Mouse (Mus musculus) layer of hippocampus, postnatal 25 days (tissue): ENCODE data around the gene Zfp36. TPM values are rescaled to one million over a fixed set of nuclear protein-coding genes. Genes with fewer than 3 reads are reported as not detected.

Experiments used
- DNase-seq, 2 experiments: peaks; one replicate each; pipeline ENCODE4 v3.0.0; 2022; ENCODE audit warnings: mixed read lengths in 2 of 2, low spot score in 1 of 2; ENCODE audit errors: extremely low spot score in 1 of 2
- total RNA-seq, 2 experiments: library from RNA; stranded (reverse); gene quantifications; 2 replicates each; pipeline ENCODE4 v1.2.3; 2021

Zfp36 gene
- total RNA-seq, 2 experiments from 2014 or later, result 2.7 to 2.8 TPM

DNA sequence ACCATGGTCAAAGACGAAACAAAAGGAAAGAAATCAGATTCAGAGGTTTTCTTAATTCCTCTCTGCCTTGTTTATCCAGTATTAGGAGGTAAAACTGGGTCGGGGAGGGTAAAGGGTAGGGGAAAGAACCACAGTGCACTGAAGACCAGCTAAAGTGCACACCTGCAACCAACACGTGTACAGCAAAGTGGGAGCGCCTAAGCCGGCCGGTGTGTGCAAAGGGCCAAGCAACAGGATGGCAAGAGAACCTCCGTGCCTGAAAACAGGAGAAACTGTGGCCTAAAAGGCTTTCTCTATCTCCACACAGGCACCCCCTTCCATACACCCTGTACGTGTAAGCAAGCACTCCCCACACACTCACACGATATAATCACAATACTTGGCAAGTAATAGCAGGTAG lies 5.1 kb upstream of the Zfp36 start:
- DNase-seq, result no peak

DNA sequence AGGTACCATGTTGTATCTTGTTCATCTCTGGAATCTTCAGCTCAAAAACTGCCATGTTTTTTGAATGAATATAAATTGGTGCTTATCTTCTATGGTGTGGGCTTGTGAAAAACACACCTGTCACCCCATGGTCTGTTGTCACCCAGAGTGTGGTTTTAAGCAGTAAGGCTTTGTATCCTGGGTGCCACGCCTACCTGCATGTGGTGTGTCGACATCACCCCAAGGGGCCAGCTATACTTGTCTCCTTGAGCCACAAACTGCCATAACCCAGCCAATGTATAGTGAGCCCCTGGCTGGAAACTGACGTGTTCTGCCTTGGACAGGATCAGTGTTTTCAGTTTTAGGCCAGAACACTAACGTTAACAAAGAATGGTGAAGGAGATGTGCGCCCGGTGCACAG lies 4.1 kb upstream of the Zfp36 start:
- no peak for DNase-seq

DNA sequence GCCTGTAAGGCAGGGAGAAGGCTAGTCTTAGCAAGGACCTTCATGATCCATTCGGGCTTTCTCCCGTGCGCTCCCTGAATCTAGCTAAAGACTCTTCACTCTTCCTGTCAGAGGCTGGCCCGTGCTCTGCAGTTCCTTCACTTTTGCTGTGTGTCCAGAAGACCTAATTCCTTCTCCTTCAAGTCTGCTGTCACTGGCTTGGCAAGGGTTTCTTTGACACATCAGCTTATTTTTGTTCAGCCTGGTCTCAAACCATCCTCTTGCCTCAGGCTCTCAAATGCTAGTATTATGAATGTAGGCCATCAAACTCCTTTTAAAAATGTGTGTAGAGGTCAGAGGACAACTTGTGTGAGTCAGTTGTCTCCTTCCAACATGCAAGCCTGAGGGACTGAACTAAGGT lies 3.6 kb upstream of the Zfp36 start:
- no peak for DNase-seq

DNA sequence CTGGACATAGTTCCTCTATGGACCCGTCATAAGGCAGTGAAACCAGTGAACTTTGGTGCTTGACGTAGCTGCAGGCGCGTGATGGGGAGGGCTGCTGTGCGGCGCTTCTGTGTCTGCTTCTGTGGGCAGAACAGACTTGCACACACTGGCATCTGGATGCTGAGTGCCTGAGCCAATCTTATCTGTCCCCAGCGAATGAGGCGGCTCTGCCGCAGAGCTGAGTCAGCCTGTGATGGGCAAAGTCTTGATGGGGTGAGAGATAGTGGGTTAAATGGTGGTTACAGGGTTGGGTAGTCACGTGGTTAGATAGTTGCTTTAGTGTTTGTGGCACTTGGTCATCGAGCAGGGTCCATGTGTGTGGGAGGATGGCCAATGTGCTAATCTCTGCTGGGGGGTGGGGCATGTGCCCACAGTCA lies 2.9 kb upstream of the Zfp36 start:
- DNase-seq, result peak in 1 of 2 experiments; percentile 31

DNA sequence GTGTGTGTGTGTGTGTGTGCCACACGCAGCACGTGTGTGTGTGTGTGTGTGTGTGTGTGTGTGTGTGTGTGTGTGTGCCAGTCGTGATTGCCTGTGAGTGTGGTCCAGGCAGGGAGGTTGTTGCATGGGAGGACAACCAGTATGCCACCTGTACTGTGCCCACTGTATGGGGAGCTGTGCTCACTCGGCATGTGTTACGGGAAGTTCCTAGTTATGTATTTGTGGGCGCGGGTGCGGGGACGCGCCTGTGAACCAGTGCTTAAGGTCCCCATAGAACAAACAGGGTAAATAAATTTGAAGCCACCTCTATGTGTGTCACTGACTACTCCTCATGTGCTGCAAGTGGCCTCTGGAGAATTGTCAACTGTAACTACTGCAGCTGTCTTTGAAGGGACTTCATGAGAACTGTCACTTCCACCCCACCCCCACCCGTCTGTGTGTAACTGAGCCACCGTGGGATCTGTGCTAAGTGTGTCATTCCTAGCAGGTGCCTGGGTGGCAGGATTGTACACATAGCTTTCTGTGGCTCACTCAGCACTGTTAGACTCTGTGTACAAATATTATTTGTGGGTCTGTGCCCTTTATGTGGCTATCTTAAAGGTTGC lies 2.4 kb upstream of the Zfp36 start:
- no peak for DNase-seq

DNA sequence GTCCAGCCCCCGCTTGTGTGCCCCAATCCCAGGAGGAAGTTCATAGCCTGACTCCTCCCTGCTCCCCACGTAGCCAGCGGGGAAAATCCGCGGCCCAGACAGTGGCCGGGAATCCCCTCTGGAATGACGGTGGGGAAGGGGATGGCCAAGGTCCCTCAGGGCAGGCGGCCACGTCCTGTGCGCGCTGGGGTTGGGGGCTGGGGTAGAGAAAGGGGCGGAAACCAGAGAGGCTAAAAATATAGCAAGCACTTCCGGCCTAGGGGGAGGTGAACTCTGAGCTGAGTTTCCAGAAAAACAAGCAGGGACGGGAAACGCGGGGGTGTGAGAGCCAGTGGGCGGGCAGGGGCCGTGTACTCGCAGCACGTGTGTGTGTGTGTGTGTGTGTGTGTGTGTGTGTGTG lies 1.9 kb upstream of the Zfp36 start:
- DNase-seq, result no peak

DNA sequence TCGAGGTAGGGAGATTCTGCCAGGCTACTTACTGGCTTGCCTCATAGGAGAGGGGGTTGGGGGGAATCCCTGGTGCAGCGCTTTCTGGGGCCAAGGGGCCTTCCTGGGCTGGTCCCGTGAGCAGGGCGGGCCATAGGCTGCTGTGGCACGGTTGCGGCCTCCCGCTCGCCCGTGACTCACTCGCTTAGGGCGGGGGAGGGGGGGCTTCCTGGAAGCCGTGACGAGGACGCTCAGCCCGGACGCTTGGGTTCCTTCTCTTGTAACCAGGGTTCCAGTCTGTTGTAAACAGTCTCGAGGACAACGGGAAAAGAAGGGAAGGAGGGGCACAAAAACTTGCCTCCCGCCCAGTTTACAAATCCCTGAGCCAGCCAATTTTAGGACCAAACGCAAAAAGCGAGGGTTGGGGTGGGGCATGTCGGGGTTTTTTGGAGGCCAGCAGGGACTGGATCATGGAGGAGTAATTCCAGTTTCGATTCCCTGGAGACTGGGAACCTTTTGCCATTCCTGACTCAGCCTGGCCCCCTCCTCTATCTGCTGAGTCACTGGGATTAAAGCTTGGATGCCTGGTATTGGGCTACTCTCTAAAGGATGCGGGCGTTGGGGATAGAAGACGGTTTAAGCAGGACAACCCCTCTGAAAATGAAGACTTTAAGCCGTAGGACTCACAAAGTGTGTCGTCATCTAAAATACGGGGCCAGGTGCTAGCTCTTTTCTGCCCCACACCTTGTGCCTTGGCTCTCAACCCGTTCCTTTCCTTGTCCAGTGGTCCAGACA lies 1.2 kb upstream of the Zfp36 start:
- no peak for DNase-seq

DNA sequence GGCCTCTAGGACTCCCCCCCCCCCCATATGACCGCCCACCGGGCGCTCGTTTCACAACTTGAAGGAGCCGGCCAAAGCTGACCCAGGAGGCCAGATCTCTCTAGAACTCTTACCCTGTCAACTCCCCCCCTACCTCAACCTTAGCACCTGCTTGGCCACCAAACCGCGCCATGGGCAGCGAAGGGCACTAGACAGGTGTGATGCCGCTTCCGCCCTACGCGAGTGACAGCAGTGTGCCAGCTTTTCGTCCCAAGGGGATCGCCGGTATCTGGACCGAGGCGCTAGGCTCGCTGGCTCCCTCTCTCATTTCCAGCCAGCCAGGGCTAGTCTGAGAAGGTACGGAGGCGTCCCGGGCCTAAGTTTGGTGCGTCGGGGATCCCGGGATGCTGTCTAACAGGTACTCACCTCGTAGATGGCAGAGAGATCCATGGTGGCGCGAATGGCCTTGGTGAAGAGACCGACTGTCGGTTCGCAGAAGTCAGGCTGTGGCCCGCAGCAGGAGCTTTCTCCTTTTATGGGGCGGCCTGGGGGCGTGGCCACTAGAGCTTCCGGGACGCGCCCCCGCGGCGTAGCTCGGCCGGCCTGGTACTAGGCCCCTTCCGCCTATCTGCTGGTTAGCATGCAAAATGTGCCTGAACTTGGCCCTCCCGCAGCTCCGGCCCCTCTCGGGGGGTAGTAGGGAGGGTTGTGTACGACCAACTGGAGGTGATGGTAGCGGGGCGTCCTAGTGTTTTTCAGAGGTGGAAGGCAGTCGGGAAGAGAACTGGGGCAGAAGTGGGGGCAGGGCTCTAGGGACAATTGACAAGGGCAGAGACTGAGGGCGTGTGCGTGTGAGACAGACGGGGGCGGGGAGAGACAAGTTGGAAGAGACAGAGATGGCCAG lies 1.0 kb downstream of the Zfp36 start:
- DNase-seq, result peak; percentile 62 to 80

DNA sequence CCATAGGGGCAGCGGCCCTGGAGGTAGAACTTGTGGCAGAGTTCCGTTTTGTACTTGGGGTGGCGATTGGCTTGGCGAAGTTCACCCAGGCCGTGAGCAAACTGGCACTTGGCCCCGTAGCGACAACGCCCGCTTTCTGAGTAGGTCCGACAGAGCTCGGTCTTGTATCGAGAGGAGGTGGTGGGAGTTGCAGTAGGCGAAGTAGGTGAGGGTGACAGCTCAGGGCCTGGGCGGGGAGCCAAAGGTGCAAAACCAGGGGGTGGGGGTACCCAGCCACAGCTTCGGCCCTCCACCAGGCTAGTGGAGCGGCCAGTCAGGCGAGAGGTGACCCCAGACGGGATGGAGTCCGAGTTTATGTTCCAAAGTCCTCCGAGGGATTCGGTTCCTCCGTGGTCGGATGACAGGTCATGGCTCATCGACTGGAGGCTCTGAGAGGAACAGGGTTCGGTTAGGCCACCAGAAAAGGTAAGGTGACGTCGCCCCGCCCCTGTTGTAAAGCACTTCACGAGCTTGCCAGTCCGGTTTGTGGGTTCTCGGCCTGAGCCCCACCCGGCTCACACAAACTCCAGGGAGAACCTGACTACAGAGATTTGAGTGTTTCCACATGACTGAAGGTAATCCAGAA lies 1.9 kb downstream of the Zfp36 start:
- DNase-seq, result no peak

DNA sequence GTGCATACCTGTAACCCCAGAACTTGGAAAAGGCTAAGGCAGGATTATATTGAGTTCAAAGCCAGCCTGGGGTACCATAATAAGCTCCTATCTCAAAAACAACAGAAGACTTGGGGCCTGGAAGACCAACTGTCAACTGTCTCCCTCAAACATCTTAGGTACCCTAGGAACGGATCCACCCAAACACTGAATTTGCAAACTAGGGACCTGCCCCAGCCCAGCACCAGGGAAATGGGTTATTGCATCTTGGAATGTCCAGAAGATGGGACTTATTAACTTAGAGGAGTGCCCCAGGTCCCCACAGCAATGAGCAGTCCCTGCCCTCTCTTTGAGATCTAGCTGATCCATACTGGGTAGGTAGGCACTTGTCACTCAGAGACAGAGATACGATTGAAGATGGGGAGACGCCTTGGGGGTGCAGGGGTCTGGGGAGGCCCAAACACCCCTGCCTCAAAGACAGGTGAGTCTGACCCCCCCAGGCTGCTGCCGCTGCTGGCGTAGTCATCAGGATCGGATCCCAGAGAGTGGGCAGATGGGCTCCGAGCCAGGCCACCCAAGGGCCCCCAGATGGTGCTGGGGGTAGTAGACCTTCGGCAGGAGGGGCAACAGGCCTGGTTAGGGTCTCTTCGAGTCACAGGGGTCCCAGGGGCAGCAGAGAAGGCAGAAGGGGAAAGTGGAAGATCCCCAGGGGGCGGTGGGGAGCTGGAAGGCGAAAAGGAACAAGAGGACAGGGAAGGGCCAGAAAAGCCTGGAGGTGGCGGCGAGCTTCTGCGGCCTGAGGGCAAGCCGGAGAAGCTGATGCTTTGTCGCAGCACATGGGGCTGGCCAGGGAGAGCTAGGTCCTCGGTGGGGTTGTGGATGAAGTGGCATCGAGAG lies 2.6 kb downstream of the Zfp36 start:
- DNase-seq, result no peak

DNA sequence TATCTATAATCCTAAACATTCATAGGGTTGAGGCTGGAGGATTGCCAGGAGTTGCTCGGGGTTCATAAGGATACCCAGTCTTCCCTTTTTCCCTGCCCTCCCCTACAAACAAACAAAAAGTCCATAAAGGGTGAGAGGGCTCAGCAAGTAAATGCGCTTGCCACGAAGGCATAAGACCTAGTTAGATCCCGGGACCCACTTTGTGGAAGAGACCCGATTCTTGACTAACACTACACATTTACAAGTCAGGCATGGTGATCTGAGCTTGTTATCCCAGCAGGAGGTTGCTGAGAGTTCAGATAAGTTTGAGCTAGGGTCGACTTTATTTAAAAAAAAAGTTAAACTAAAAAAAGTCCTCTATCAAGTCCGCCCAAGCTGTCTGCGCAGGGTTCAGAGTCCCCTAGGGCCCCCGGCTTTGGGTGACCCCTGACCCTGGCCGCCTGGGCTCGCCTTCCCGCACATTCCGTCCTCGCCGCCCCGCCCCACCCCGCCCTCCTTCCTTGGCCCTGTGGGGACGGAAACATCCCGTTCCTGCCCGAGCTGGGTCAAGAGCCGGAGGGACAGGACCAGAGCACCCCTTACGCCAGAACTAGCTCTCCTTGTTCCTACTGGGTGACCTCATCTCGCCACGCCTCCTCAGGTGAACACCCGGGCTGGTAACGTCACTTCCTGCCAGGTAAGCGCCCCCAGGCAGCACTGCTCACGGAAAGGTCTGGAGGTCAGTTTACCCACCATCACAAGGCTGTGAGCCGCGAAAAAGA lies 3.9 kb downstream of the Zfp36 start:
- DNase-seq, result no peak

DNA sequence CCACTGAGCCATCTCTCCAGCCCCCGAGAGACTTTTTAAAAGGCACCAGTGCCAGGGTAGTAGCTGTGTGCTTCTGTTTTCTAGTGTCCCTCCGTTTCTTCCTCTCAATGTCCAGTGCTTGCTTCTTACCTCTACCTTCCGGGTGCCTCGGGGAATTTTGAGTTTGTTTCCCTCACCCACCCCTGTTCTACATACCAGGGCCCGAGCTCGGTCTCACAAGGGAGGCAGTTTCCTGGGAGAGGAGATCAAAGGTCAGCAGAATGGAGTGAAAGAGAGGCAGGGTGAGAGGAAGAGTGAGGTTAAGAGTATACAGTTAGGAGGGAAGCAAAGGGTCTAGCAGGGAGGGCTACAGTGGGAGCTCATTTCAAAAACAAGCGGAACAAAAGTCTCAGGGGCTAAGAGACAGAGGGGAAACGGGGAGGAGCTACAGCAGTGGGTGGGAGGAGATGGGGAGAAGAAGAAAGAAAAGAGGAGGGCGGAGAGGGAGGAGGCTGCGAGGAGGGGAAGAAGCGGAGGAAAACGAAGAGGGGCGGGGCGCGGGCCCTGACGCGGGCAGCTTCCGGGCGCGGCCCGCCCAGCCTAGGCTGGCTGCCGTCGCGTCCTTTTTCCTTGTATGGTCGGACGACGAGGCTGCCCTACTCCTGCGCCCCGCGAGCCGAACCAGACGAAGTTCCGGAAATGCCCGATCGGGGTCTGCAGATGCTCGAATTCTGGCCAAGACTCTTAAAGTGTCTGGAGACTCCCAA lies 4.7 kb downstream of the Zfp36 start:
- peak; percentile 43 to 55 for DNase-seq

DNA sequence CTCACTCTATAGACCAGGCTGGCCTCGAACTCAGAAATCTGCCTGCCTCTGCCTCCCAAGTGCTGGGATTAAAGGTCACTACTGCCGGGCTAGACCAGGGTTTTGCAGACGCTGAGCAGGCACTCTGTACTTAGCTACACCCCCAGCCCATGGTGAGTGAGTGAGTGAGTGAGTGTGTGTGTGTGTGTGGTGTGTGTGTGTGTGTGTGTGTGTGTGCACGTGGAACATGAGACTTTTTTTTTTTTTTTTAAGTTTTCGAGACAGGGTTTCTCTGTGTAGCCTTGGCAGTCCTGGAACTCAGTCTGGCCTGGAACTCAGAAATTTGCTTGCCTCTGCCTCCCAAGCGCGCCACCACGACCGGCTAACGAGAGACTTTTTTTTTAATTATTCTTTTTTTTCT lies 5.4 kb downstream of the Zfp36 start:
- DNase-seq, result no peak

DNA sequence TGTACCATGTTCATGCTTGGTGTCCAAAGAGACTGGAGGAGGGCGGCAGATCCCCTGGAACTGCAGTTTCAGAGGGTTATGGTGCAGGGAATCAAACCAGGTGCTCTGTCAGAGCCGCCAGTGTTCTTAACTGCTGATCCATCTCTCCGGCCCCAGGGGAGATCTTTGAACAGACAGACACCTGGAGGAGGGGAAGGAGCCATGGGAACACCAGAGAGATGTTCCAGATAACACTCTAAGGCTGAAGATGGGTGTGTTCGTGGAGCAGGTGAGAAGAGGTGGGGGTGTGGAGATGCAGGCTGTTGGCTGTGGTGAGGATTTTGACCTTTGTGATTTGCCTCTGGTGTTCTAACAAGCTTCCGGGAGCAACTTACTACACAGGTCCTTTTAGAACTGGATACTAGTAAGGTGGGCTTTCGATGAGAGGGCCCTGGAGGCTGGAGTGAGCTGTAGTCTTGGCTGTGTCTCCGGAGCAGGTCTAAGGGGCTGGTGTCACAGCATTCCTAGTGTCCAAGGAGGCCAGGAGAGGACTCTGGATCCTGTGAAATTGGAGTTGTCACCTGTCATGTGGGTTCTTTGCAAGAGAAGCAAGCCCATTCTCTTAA lies 6.1 kb downstream of the Zfp36 start:
- no peak for DNase-seq

DNA sequence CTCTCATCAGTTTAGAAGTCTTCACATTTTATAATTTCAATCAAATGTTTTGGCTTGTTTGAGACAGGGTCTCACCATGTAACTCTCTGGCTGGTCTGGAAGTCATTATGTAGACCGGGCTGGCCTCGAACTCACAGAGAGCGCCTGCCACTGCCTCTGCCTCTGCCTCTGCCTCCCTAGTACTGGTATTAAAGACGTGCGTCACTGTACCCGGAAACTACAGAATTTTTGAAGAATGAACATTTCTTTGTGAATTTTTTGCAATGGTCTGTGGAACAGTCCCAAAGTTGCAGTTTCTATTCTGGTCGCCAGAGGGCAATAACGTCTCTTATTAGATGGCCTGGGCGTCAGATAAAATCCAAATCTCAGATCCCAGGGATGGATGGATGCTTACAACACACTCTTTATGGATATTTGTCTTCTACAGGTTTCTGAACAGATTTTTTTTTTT lies 6.9 kb downstream of the Zfp36 start:
- DNase-seq, result peak; percentile 37 to 78

DNA sequence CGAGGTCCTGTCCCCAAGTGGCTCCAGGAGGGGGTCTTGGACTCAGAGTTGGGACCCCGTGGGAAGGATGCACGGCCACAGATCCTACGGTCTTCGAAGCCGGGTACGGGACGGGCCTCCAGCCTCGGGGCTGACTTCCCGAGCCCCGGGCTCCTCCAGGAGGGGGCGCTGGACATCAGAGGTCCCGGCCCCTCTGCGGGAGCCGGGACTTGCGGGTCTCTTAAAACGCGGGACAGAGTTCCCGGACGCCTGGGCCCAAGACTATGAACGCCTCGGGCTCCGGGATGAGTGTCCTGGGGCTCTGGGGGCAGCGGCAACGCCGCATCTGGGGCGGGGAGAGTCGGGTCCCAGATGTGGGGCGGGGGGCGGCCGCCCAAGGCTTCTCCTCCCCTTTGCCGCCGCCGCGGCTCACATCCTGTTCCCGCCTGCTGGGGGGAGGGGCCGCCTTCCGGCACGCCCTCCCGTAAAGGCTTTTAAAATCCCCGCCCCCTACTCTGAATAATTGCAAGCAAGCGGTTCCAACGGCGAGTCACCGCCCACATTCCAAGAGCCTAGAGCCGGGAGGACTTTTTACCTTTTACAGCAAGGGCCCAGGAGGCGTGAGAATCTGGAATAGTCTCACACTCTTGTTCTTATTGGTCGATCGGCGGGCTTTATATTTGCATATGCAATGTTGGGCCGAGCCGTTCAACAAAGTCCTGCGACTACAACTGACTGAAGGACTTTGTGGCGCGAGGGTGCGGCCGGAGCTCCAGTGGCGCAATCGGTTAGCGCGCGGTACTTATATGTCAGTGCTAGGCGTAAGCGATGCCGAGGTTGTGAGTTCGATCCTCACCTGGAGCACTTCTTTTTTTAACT lies 7.6 kb downstream of the Zfp36 start, which contains the start of gene Plekhg2:
Plekhg2 (minus strand) TSS at position 349 of the 858 bp plus-strand sequence.
- DNase-seq, result peak; percentile 93 to 94

DNA sequence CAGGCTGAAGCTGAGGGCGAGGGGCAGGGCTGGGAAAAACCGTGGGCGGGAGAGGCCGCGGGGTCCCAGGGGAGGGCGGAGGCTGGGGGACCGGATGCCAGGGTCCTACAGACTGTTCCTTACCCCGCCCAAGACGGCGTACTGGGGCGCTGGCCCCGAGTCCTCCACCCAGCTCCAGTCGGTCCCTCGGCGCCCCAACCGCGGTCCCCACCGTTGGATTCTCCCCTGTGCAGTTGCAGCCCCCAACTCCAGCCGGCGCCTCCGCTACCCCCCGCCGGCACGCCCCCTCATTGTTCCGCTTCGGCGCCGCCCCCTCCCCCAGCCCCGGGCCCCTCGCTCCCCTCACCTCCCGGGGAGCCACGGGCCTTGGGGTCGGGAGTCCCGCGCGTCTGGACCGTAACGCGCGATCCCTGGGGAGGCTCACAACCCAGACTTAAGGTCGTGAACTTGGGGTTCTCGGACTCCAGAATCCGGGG lies 8.5 kb downstream of the Zfp36 start:
- no peak for DNase-seq
